27 mouse cellular contexts compared by ENCODE assay signal in the genomic region with DNA sequence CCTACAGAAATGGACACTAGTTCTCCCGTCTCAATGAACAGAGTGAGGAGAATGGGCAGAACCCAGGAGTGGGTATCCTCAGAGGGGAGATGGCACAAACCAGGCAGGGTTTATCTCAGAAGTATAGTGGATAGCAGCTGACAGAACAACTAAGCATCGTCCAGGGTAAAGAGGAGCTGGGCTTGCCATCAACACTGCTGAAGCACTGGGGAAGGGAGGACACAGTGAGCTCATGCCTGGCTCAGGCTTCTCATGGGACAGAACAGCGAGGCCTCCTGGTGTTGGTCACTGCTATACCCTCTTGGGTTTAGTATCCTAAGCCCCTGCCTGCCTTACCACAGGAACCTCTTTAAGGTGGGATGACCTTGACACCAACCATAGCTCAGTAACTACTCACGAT. TPM values are rescaled to one million over a fixed set of nuclear protein-coding genes. Genes with fewer than 3 reads are reported as not detected.
A peak's percentile ranks its signal among the peaks of the same experiment; 100 is the strongest.
DNase-seq lines count a peak whose midpoint lies in the region; ATAC-seq lines count a peak whose summit lies in the region.
"Had no signal": no experiment of that assay in that cellular context is flagged by ENCODE, and none has a peak within 500 bp of the region (broad histone marks: within the 10 kb centered on the region; RNA-seq: fewer than 3 reads in every experiment).

No protein-coding gene starts in this region.

- no peak overlapping the region for H3K9ac ChIP-seq in hindbrain, embryonic 11.5 days (ENCODE audit: low read depth, low read length)
- peak overlapping the region; percentile 75 for H3K9ac ChIP-seq in liver, embryonic 13.5 days
- H3K9ac ChIP-seq: embryonic facial prominence, embryonic 12.5 days; forebrain, embryonic 12.5 days; heart, embryonic 13.5 days; hindbrain, embryonic 13.5 days; lung, embryonic 14.5 days; neural tube, embryonic 15.5 days had no signal

- ATAC-seq in hindbrain, embryonic 11.5 days (ENCODE audit: low FRiP score): no peak
- ATAC-seq in liver, embryonic 13.5 days (ENCODE audit: low read depth): peak; percentile 46
- ATAC-seq in megakaryocyte-erythroid progenitor cell, adult 5-6 weeks (replicated peaks; ENCODE audit: low FRiP score, low TSS enrichment, poor library complexity, severe bottlenecking): 0 out of 2 replicates have a peak, but pooled peaks have one; percentile 7
- no peak for ATAC-seq in megakaryocyte progenitor cell, adult 5-6 weeks (replicated peaks; ENCODE audit: poor library complexity)
- ATAC-seq: Patski had no signal

- no peak for DNase-seq in hindbrain, embryonic 10.5 days (ENCODE audit: low spot score)
- DNase-seq in hindbrain, embryonic 11.5 days (ENCODE audit: low spot score): no peak
- no peak for DNase-seq in liver, embryonic 13.5 days
- no peak for DNase-seq in heart, adult 9 months (ENCODE audit: low spot score in 2 of 2)
- DNase-seq in frontal cortex, postnatal 14 days (ENCODE audit: low spot score in 2 of 2): no peak
- DNase-seq: adrenal gland, postnatal 14 days; cerebellum, adult 11-12 months; cerebellum, adult 9-11 months; embryo, embryonic 11 days; kidney, adult 8-10 months; kidney, postnatal 4 days; left cerebral cortex, postnatal 4 days; lung, embryonic 14.5 days; lung, postnatal 14 days; midbrain, embryonic 14.5 days; right cerebral cortex, adult 18-20 months; thymus, postnatal 14 days had no signal

- peaks cover 28% of the 10 kb centered on the region for H3K27me3 ChIP-seq in hindbrain, embryonic 10.5 days (ENCODE audit: insufficient read depth, poor library complexity, severe bottlenecking)
- H3K27me3 ChIP-seq in hindbrain, embryonic 11.5 days (ENCODE audit: control insufficient read depth, insufficient read depth, low read length): 0 out of 2 replicates have a peak, but pooled peaks cover 2% of the 10 kb centered on the region
- H3K27me3 ChIP-seq in erythroblast, embryonic 14.5 days (ENCODE audit: control insufficient read depth): peaks cover 24% of the 10 kb centered on the region
- H3K27me3 ChIP-seq in liver, embryonic 13.5 days: peaks cover 26% of the 10 kb centered on the region
- H3K27me3 ChIP-seq: hindbrain, embryonic 13.5 days; neural tube, embryonic 15.5 days; Patski had no signal

- H3K4me1 ChIP-seq in hindbrain, embryonic 10.5 days (replicated peaks): peaks cover 15% of the 10 kb centered on the region
- peaks cover 5% of the 10 kb centered on the region; the same call in 1 of the 2 replicates for H3K4me1 ChIP-seq in hindbrain, embryonic 11.5 days (replicated peaks; ENCODE audit: control insufficient read depth, insufficient read depth, low read length)
- H3K4me1 ChIP-seq in erythroblast, embryonic 14.5 days (ENCODE audit: control insufficient read depth): peaks cover 61% of the 10 kb centered on the region
- peaks cover 66% of the 10 kb centered on the region for H3K4me1 ChIP-seq in liver, embryonic 13.5 days (replicated peaks)

- H3K27ac ChIP-seq in hindbrain, embryonic 10.5 days: 0 out of 2 replicates have a peak overlapping the region, but pooled peaks have one; percentile 20
- H3K27ac ChIP-seq in hindbrain, embryonic 11.5 days (ENCODE audit: low read depth, low read length): no peak overlapping the region
- H3K27ac ChIP-seq in liver, embryonic 13.5 days: peak overlapping the region; percentile 97
- H3K27ac ChIP-seq: embryonic facial prominence, embryonic 12.5 days; forebrain, embryonic 12.5 days; heart, embryonic 13.5 days; hindbrain, embryonic 13.5 days; kidney, postnatal 0 days; neural tube, embryonic 15.5 days had no signal

- no peak overlapping the region for H3K4me3 ChIP-seq in hindbrain, embryonic 10.5 days
- H3K4me3 ChIP-seq in hindbrain, embryonic 11.5 days (ENCODE audit: low read depth, low read length): no peak overlapping the region
- peak overlapping the region; percentile 44 for H3K4me3 ChIP-seq in erythroblast, embryonic 14.5 days (replicated peaks)
- H3K4me3 ChIP-seq in liver, embryonic 13.5 days (replicated peaks): no peak overlapping the region
- H3K4me3 ChIP-seq: embryonic facial prominence, embryonic 12.5 days; forebrain, embryonic 12.5 days; heart, embryonic 13.5 days; hindbrain, embryonic 13.5 days; neural tube, embryonic 15.5 days had no signal

- no peak overlapping the region for H3K4me2 ChIP-seq in hindbrain, embryonic 11.5 days (replicated peaks; ENCODE audit: low read depth, low read length)
- peak overlapping the region; percentile 58 for H3K4me2 ChIP-seq in liver, embryonic 13.5 days
- H3K4me2 ChIP-seq: embryonic facial prominence, embryonic 12.5 days; forebrain, embryonic 12.5 days; heart, embryonic 13.5 days; hindbrain, embryonic 13.5 days; lung, embryonic 14.5 days; neural tube, embryonic 15.5 days had no signal

- WGBS in hindbrain, embryonic 10.5 days: 80% methylated on average over 4 of the region's 4 CpGs
- 78% methylated on average over 4 of the region's 4 CpGs for WGBS in hindbrain, embryonic 11.5 days
- 43% methylated on average over 4 of the region's 4 CpGs for WGBS in liver, embryonic 13.5 days (ENCODE audit: insufficient replicate concordance)

- no peaks in the 10 kb centered on the region for H3K9me3 ChIP-seq in hindbrain, embryonic 10.5 days
- no peaks in the 10 kb centered on the region for H3K9me3 ChIP-seq in hindbrain, embryonic 11.5 days (ENCODE audit: control insufficient read depth, low read length)
- H3K9me3 ChIP-seq in erythroblast, embryonic 14.5 days (ENCODE audit: control insufficient read depth, low read length): peaks cover 4% of the 10 kb centered on the region; the same call in 1 of the 2 replicates
- no peaks in the 10 kb centered on the region for H3K9me3 ChIP-seq in liver, embryonic 13.5 days (replicated peaks)
- H3K9me3 ChIP-seq: embryonic facial prominence, embryonic 12.5 days; forebrain, embryonic 12.5 days; heart, embryonic 13.5 days; hindbrain, embryonic 13.5 days; neural tube, embryonic 15.5 days had no signal

- H3K36me3 ChIP-seq in hindbrain, embryonic 10.5 days: no peaks in the 10 kb centered on the region
- H3K36me3 ChIP-seq in hindbrain, embryonic 11.5 days (ENCODE audit: control insufficient read depth, insufficient read depth, low read length): no peaks in the 10 kb centered on the region
- peaks cover 28% of the 10 kb centered on the region for H3K36me3 ChIP-seq in erythroblast, embryonic 14.5 days (ENCODE audit: control insufficient read depth)
- H3K36me3 ChIP-seq in liver, embryonic 13.5 days: peaks cover 10% of the 10 kb centered on the region; the same call in 1 of the 2 replicates
- H3K36me3 ChIP-seq: neural tube, embryonic 15.5 days had no signal

RNA-seq across cellular contexts. Expression of a gene that starts 36.5 kb away (rescaled TPM):
- polyA plus RNA-seq in hindbrain, embryonic 10.5 days (2016; fragmentation: Nextera tagmentation; extraction: Ambion mirVana): 6.2 and 8.4 TPM in 2 replicates
- 5.7 and 7.2 TPM in 2 replicates for polyA plus RNA-seq in hindbrain, embryonic 11.5 days (2014; fragmentation: Nextera tagmentation; extraction: Ambion mirVana)
- polyA plus RNA-seq in erythroblast, embryonic 14.5 days (2012): 0.08 and 0.17 TPM in 2 replicates
- polyA plus RNA-seq in liver, embryonic 13.5 days (2015; fragmentation: Nextera tagmentation; extraction: Ambion mirVana): 2.5 and 3.6 TPM in 2 replicates
- 5.2 and 8.5 TPM in 2 replicates for total RNA-seq in megakaryocyte-erythroid progenitor cell, adult 5-6 weeks (2014; fragmentation: Nextera tagmentation)
- 3.8 and 3.9 TPM in 2 replicates for total RNA-seq in megakaryocyte-erythroid progenitor cell, adult 5-6 weeks (2017)
- 1.1 and 1.2 TPM in 2 replicates for total RNA-seq in megakaryocyte progenitor cell, adult 5-6 weeks (2015)
- total RNA-seq in megakaryocyte progenitor cell, adult 5-6 weeks (2017): 0.67 and 1.2 TPM in 2 replicates

Comparison
In these comparisons a context has a peak if more than half of its experiments do, and no peak if none do; other contexts are left out.
1. ATAC-seq: peak in liver, embryonic 13.5 days (single experiment) and megakaryocyte-erythroid progenitor cell, adult 5-6 weeks (single experiment); none in hindbrain, embryonic 11.5 days (single experiment) and megakaryocyte progenitor cell, adult 5-6 weeks (single experiment).